Mouse (Mus musculus): ENCODE data around the gene Hsf2.

GRCm38 (mm10) chr10:57549631-57550030 lies 63.4 kb downstream of the Hsf2 start:
- no peak for TF ChIP-seq CTCF (conservative IDR thresholded peaks at IDR 0.05; ENCODE audit: low read length)
- no peak for TF ChIP-seq NANOG (IDR thresholded peaks at IDR 0.05; ENCODE audit: borderline replicate concordance, low read length)

All from E14TG2a.4 (cell line).